Mouse (Mus musculus) embryonic fibroblast, embryonic 13.5 days (primary cell): Measurements from ENCODE around the gene Prpf8.
A peak's percentile ranks its signal among the peaks of the same experiment; 100 is the strongest.

ENCODE experiments used
- CTCF ChIP-seq: IDR thresholded peaks from 2 replicates; pipeline ENCODE4 v1.5.1; 2011; ENCODE audit warnings: mild to moderate bottlenecking, control low read depth, low read length, moderate library complexity, borderline replicate concordance; ENCODE audit not compliant: insufficient read depth
- POLR2A ChIP-seq: IDR thresholded peaks from 2 replicates; pipeline ENCODE4 v1.6.1; 2011; ENCODE audit warnings: low read depth, mild to moderate bottlenecking, control low read depth, low read length, moderate library complexity

DNA sequence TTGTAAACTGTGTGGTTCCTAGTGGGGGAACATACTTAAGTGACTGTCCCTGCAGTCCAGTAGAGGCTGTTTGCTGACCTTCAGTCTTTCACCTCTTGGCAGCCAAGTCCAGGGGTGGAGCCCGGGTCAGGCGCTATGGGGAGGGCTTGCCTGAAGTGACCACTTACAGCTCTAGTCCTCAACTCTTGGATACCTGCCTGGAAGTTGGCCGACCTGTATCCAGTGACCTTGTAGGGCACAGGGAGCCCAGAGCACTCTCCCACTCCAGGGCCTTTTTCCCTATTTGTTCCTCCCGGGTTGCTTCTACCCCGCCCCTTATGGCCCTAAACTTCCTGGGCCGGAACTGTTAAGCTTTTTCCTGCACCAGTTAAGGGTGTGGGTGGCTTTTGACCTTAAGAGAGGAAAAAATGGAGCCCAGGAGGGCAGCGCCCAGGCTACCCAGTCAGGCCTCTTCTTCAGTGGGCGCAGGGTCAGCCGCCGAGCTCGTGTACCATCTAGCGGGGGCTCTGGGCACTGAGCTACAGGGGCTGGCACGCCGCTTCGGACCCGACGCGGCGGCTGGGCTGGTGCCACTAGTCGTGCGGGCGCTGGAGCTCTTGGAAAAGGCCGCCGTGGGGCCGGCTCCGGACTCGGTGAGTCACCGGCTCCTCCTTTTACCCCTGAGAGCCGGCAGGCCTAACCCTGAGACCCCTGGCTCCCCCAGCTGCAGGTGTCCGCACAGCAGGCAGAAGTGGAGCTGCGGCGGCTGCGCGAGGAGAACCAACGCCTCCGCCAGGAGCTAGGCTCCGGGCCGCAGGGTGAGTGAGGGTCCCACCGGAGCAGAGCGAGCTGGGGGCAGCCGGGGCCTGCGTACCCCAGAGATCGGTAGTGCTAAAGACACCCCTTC, 23.4 kb downstream of the Prpf8 start, which contains the start of gene Rilp:
- TF ChIP-seq CTCF = 0 out of 2 replicates have a peak, but pooled peaks have one; percentile 9
- no peak for TF ChIP-seq POLR2A
